Mouse (Mus musculus) forebrain, postnatal 0 days (tissue): ENCODE measurements around the gene Hs3st6. TPM values are rescaled to one million over a fixed set of nuclear protein-coding genes. Genes with fewer than 3 reads are reported as not detected.
A peak's percentile ranks its signal among the peaks of the same experiment; 100 is the strongest.

ENCODE experiments used
- ATAC-seq: fragments of 200-750 bp; cut with Nextera tagmentation; 2 replicates; pipeline ENCODE4 v1.8.0; 2017; ENCODE audit warnings: mild to moderate bottlenecking, moderate library complexity
- DNase-seq: peaks from one replicate; pipeline ENCODE4 v3.0.0-alpha.2; 2015
- H3K27ac ChIP-seq: fragments of 300-500 bp; sonication (generic); 2 replicates; pipeline ENCODE4 v1.5.1; 2014; ENCODE audit warnings: low read depth, mild to moderate bottlenecking, antibody characterized with exemption, low read length, moderate library complexity, mixed read lengths
- H3K27me3 ChIP-seq: fragments of 300-500 bp; sonication (generic); 2 replicates; pipeline ENCODE4 v1.6.1; 2014; ENCODE audit warnings: mild to moderate bottlenecking, low read length, mixed read lengths; ENCODE audit not compliant: insufficient read depth
- H3K36me3 ChIP-seq: fragments of 300-500 bp; sonication (generic); 2 replicates; pipeline ENCODE4 v1.6.1; 2014; ENCODE audit warnings: mild to moderate bottlenecking, moderate library complexity; ENCODE audit not compliant: insufficient read depth
- H3K4me1 ChIP-seq: fragments of 300-500 bp; sonication (generic); 2 replicates; pipeline ENCODE4 v1.6.1; 2014; ENCODE audit warnings: antibody characterized with exemption; ENCODE audit not compliant: insufficient read depth
- H3K4me2 ChIP-seq: fragments of 300-500 bp; sonication (generic); 2 replicates; pipeline ENCODE4 v1.6.1; 2014; ENCODE audit warnings: low read depth, mild to moderate bottlenecking, moderate library complexity
- H3K4me3 ChIP-seq: fragments of 300-500 bp; sonication (generic); 2 replicates; pipeline ENCODE4 v1.5.1; 2014; ENCODE audit warnings: low read depth, low read length, mixed read lengths
- H3K9ac ChIP-seq: fragments of 300-500 bp; sonication (generic); 2 replicates; pipeline ENCODE4 v1.6.1; 2014; ENCODE audit warnings: mild to moderate bottlenecking
- H3K9me3 ChIP-seq: fragments of 300-500 bp; sonication (generic); 2 replicates; pipeline ENCODE4 v1.6.1; 2016; ENCODE audit warnings: low read length
- CTCF ChIP-seq: sonication (generic); IDR thresholded peaks from 2 replicates; pipeline ENCODE4 v1.5.1; 2016; ENCODE audit warnings: antibody characterized with exemption, control low read depth, low read depth
- WGBS: fragments of 180-500 bp; shearing (Covaris S2); extraction: QIAGEN DNeasy Blood & Tissue Kit; methylation state at CpG from one replicate; pipeline ENCODE4 v1.1.7; 2014; 5-methylcytosine and 5-hydroxymethylcytosine counted together
- polyA plus RNA-seq: library from polyadenylated mRNA; unstranded; fragments of >200 nt; fragmentation: Nextera tagmentation; extraction: Ambion mirVana; gene quantifications from 2 replicates; pipeline ENCODE4 v1.2.1, GENCODE M21; 2015
- total RNA-seq: library from RNA; depleted of rRNA; stranded (reverse); fragments of >200 nt; gene quantifications from 2 replicates; pipeline ENCODE4 v1.2.3, GENCODE M21; 2014; rRNA removed

Gene Hs3st6
- total RNA-seq: 0.57 TPM in 1 of 2 replicates, not detected in the other
- 0.45 and 0.53 TPM in 2 replicates for polyA plus RNA-seq

DNA sequence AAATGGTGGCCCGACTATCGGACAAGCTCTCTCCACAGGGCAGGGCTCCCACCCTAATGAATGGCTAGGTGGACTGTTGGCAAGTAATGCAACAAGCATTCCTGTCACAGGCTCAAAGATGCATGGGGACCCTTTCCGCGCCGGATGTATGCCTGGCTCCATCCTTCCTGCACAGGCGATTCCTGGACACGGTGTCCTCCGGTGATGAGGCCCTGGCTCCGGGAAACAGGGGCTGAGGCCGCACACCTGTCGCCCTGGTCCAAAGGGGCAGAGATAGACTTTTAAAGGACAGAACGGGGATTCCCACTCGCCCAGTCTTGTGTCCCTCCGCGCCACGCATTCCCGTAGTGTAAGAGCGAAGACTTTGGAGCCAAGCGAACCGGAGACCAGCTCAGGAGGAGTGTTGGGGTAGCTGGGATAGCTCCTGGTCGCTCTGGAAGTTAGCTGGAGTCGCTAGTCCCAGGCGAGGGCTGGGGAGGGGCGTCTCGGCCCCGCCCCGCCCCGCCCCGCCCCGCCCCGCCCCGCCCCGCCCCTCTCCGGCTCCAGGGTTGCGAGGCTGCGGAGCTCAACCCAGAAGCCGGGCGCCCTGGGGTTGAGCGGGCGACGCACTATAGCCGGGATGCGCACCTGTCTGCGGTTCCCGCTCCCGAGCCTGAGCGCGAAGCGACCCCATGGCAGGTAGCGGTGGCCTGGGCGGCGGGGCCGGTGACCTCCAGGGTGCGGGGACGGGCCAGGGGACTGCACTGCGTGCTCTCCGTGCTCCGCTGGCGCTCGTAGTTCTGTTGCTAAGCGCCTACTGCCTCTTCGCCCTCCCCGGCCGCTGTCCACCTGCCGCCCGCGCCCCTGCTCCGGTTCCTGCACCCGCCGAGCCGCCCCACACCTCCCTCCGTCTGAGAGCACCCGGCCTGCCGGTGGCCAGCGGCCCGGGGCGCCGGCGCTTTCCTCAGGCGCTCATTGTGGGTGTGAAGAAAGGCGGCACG lies at the start of gene Hs3st6:
TSS of gene Hs3st6 (plus strand) at position 574 of the 980 bp plus-strand sequence.
- no peak within 1 kb of the TSS for H3K27ac ChIP-seq
- no peaks in the 10 kb centered on the region for H3K36me3 ChIP-seq
- 3% methylated on average over 59 of the region's 82 CpGs for WGBS
- ATAC-seq (peak; percentile 27; the same call in 1 of the 2 replicates), DNase-seq (no peak)
- no peak for TF ChIP-seq CTCF
- H3K9ac ChIP-seq: 0 out of 2 replicates have a peak within 1 kb of the TSS, but pooled peaks have one; percentile 14
- peak within 1 kb of the TSS; percentile 72 for H3K4me2 ChIP-seq
- H3K4me3 ChIP-seq: peak within 1 kb of the TSS; percentile 37
- peaks cover 37% of the 10 kb centered on the region for H3K27me3 ChIP-seq
- H3K9me3 ChIP-seq: no peaks in the 10 kb centered on the region
- H3K4me1 ChIP-seq: peaks cover 4% of the 10 kb centered on the region; the same call in 1 of the 2 replicates

- ATAC-seq (no peak), DNase-seq (no peak)
- Histone ChIP-seq H3K4me2 (no peak overlapping the region), H3K9ac (no peak overlapping the region), H3K4me1 (peaks cover 3% of the 10 kb centered on the region; the same call in 1 of the 2 replicates), H3K27me3 (no peaks in the 10 kb centered on the region), H3K36me3 (peaks cover 40% of the 10 kb centered on the region), H3K27ac (no peak overlapping the region), H3K9me3 (no peaks in the 10 kb centered on the region), H3K4me3 (no peak overlapping the region)
- TF ChIP-seq CTCF: no peak
- 95% methylated on average over 3 of the region's 3 CpGs for WGBS
Observed at GRCm38 (mm10) chr17:24705821-24706220, 47.0 kb upstream of the Hs3st6 start.

GRCm38 (mm10) chr17:24706982-24707800 lies 45.6 kb upstream of the Hs3st6 start, which contains the start of gene Tbl3:
Tbl3 (minus strand) TSS chr17:24707660.
- ATAC-seq (peak; percentile 97), DNase-seq (peak; percentile 98)
- no peak for TF ChIP-seq CTCF
- Histone ChIP-seq H3K27me3 (no peaks in the 10 kb centered on the region), H3K9ac (peak within 1 kb of the TSS; percentile 62), H3K4me1 (peaks cover 3% of the 10 kb centered on the region; the same call in 1 of the 2 replicates), H3K4me2 (peak within 1 kb of the TSS; percentile 62), H3K9me3 (no peaks in the 10 kb centered on the region), H3K36me3 (peaks cover 27% of the 10 kb centered on the region), H3K27ac (peak within 1 kb of the TSS; percentile 67), H3K4me3 (peak within 1 kb of the TSS; percentile 58)
- 4% methylated on average over 32 of the region's 32 CpGs for WGBS

GRCm38 (mm10) chr17:24707801-24708425 lies 44.9 kb upstream of the Hs3st6 start:
- WGBS: 5% methylated on average over 24 of the region's 24 CpGs
- H3K36me3 ChIP-seq: peaks cover 20% of the 10 kb centered on the region
- peak overlapping the region; percentile 67; the same call in 1 of the 2 replicates for H3K27ac ChIP-seq
- DNase-seq (no peak), ATAC-seq (peak; percentile 62; the same call in 1 of the 2 replicates)
- no peaks in the 10 kb centered on the region for H3K27me3 ChIP-seq
- no peaks in the 10 kb centered on the region for H3K9me3 ChIP-seq
- H3K4me2 ChIP-seq: peak overlapping the region; percentile 62
- peaks cover 3% of the 10 kb centered on the region; the same call in 1 of the 2 replicates for H3K4me1 ChIP-seq
- peak overlapping the region; percentile 58 for H3K4me3 ChIP-seq
- peak overlapping the region; percentile 62 for H3K9ac ChIP-seq
- no peak for TF ChIP-seq CTCF

DNA sequence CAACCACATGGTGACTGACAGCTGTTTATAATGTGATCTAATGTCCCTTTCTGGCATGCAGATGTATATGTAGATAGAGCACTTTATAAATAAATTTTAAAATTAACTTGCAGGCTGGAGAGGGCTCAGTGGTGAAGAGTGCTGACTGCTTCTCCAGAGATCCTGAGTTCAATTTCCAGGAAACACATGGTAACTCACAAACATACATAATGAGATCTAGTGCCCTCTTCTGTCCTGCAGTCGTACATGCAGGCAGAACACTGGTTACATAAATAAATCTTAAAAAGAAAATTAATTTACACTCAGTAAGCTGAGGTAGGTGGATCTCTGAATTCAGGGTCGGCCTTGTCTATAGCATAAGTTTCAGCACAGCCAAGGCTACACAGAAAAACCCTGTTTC lies 44.1 kb upstream of the Hs3st6 start:
- peaks cover 3% of the 10 kb centered on the region; the same call in 1 of the 2 replicates for H3K4me1 ChIP-seq
- no peak overlapping the region for H3K9ac ChIP-seq
- H3K4me3 ChIP-seq: no peak overlapping the region
- peak; percentile 33 for DNase-seq
- ATAC-seq: no peak
- H3K4me2 ChIP-seq: no peak overlapping the region
- TF ChIP-seq CTCF: peak; percentile 53
- H3K27ac ChIP-seq: no peak overlapping the region
- H3K9me3 ChIP-seq: no peaks in the 10 kb centered on the region
- WGBS: 36% methylated on average over 2 of the region's 2 CpGs
- peaks cover 16% of the 10 kb centered on the region for H3K36me3 ChIP-seq
- H3K27me3 ChIP-seq: no peaks in the 10 kb centered on the region

DNA sequence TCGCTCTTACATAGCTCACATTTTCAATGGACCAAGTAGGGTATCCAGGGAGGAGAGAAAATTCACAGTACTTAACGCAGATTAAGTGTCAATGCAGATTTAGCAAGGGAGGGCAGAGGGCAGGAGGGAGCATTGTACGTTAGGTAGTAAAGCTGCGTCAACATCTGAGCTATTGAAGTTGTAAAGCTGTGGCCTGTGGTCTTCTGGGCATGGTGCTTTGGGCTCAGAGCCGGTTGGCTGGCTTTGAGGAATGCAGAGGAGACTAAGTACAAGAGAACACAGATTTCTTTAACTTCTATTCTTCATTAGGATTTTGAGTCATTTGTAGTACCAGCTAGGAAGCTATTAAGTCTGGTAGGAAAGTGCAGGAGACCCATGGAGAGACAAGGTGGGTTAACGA lies 37.2 kb upstream of the Hs3st6 start:
- Histone ChIP-seq H3K4me2 (no peak overlapping the region), H3K27ac (no peak overlapping the region), H3K4me3 (no peak overlapping the region), H3K4me1 (no peaks in the 10 kb centered on the region), H3K27me3 (no peaks in the 10 kb centered on the region), H3K9ac (no peak overlapping the region), H3K9me3 (no peaks in the 10 kb centered on the region), H3K36me3 (no peaks in the 10 kb centered on the region)
- TF ChIP-seq CTCF: no peak
- WGBS: 48% methylated on average over 6 of the region's 6 CpGs
- DNase-seq: no peak
- ATAC-seq: no peak
